Mouse (Mus musculus) hindbrain, embryonic 13.5 days (tissue): ENCODE measurements around the gene Iqgap2. TPM values are rescaled to one million over a fixed set of nuclear protein-coding genes. Genes with fewer than 3 reads are reported as not detected.
A peak's percentile ranks its signal among the peaks of the same experiment; 100 is the strongest.

Source experiments
- ATAC-seq: fragments of 200-750 bp; cut with Nextera tagmentation; 2 replicates; pipeline ENCODE4 v1.8.0; 2017; ENCODE audit warnings: moderate TSS enrichment; ENCODE audit not compliant: low FRiP score
- H3K27ac ChIP-seq: fragments of 300-500 bp; sonication (generic); 2 replicates; pipeline ENCODE4 v1.5.1; 2015; ENCODE audit warnings: inconsistent platforms, mild to moderate bottlenecking, moderate library complexity
- H3K27me3 ChIP-seq: fragments of 300-500 bp; sonication (generic); 2 replicates; pipeline ENCODE4 v1.6.1; 2015; ENCODE audit warnings: mild to moderate bottlenecking, inconsistent platforms
- H3K36me3 ChIP-seq: fragments of 300-500 bp; sonication (generic); 2 replicates; pipeline ENCODE4 v1.6.1; 2015; ENCODE audit warnings: mild to moderate bottlenecking, inconsistent platforms
- H3K4me1 ChIP-seq: fragments of 300-500 bp; sonication (generic); replicated peaks from 2 replicates; pipeline ENCODE4 v1.6.1; 2015; ENCODE audit warnings: inconsistent platforms
- H3K4me2 ChIP-seq: fragments of 300-500 bp; sonication (generic); 2 replicates; pipeline ENCODE4 v1.6.1; 2015; ENCODE audit warnings: inconsistent platforms, mild to moderate bottlenecking, moderate library complexity
- H3K4me3 ChIP-seq: fragments of 300-500 bp; sonication (generic); 2 replicates; pipeline ENCODE4 v1.5.1; 2015; ENCODE audit warnings: mild to moderate bottlenecking, inconsistent platforms
- H3K9ac ChIP-seq: fragments of 300-500 bp; sonication (generic); 2 replicates; pipeline ENCODE4 v1.6.1; 2015; ENCODE audit warnings: mild to moderate bottlenecking, inconsistent platforms
- H3K9me3 ChIP-seq: fragments of 300-500 bp; sonication (generic); 2 replicates; pipeline ENCODE4 v1.6.1; 2016; ENCODE audit warnings: inconsistent platforms
- WGBS: fragments of 180-500 bp; shearing (Covaris S2); methylation state at CpG from one replicate; pipeline ENCODE4 v1.1.7; 2015; 5-methylcytosine and 5-hydroxymethylcytosine counted together
- polyA plus RNA-seq: library from polyadenylated mRNA; unstranded; fragments of >200 nt; fragmentation: Nextera tagmentation; extraction: Ambion mirVana; gene quantifications from 2 replicates; pipeline ENCODE4 v1.2.1, GENCODE M21; 2015

Iqgap2 gene
- polyA plus RNA-seq, 1 experiment from 2014 or later = 5.4 TPM

DNA sequence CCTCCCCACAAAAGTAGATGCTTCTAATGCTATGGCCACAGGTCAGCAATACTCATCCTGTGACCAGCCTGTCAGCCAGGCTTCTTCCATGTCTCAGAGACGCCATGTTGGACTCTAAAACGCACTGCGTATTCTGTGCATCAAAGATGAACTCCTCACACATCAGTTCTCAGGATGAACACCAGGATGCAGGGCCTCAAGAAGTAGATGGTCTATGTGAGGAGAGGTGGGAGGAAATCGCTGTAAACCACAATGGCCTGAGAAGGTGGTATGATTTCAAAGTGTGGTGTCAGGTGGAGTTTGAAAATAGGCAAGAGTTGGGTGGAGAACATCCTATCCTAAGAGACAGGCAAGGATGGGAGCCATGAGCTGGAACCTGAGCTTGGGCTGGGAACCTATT, 1.4 kb upstream of the Iqgap2 start:
- no peak for ATAC-seq

DNA sequence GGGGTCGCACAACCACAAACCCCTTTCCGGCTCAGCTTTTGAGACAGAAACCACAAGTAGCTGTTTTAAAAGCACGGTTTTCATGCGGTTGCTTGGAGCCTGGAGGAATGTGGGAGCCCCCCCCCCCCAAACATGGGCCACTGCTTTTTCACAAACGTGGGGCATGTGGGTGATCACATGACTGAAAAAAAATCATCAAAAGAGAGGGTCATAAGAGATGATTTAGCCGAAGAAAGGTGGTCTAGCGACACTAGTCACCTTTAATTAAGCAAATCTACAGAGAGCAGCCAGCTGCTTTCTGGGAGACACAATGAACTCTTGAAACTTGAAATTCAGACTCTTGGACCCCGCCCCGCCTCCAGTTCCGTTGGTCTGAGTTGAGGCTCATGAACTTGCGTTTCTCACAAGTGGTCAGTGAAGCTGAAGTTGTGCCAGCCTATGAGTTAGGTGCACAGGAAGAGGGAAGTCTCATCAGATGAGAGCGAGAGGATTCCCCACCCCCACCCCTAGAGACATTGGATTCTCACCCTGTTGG, 956 bp upstream of the Iqgap2 start:
- WGBS = 21% methylated on average over 12 of the region's 12 CpGs
- H3K27ac ChIP-seq = no peak overlapping the region; the same call in 1 of the 2 replicates

More for the DNA sequence above, 1.4 kb upstream of the Iqgap2 start:
- Histone ChIP-seq H3K4me1 (peaks cover 31% of the 10 kb centered on the region), H3K27ac (no peak overlapping the region), H3K4me3 (no peak overlapping the region), H3K9ac (no peak overlapping the region), H3K36me3 (no peaks in the 10 kb centered on the region), H3K27me3 (0 out of 2 replicates have a peak, but pooled peaks cover 5% of the 10 kb centered on the region), H3K9me3 (no peaks in the 10 kb centered on the region), H3K4me2 (no peak overlapping the region)
- 91% methylated on average over 4 of the region's 4 CpGs for WGBS

DNA sequence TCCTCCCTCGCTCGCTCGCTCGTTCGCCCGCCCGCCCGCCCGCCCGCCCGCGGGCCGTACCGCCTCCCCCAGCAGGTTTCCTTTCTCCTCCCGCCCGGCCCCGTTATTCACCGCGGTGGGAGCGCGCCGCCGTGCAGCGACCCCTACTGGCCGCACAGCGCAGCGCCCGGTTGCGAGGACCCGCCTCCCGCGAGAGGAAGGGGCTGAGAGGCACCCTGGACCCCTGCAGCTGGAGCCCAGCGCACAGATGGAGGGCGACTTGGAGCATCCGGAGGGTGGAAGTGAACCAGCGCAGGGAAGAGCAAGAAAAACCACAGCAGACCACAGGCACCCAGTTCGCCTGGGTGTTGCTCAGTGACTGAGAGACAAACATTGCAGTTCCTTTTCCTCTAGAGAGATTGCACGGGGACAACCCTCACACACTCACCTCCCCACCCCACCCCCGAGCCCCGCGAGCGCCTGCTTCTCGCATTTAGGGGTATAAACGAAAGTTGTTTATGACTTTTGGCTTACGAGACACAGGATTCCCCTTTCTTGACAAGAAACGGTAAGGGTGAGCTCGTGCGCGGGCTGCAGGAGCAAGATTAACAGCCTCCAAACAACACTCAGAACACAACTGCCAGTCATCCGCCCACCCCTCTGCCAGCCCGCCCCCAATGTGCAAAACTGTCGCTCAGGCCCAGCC, 346 bp upstream of the Iqgap2 start:
- Histone ChIP-seq H3K36me3 (no peaks in the 10 kb centered on the region), H3K27ac (peak overlapping the region; percentile 18; the same call in 1 of the 2 replicates), H3K9ac (peak overlapping the region; percentile 86), H3K4me2 (peak overlapping the region; percentile 96), H3K27me3 (0 out of 2 replicates have a peak, but pooled peaks cover 5% of the 10 kb centered on the region), H3K9me3 (no peaks in the 10 kb centered on the region), H3K4me3 (peak overlapping the region; percentile 79), H3K4me1 (peaks cover 31% of the 10 kb centered on the region)
- under 1% methylated on average over 38 of the region's 52 CpGs for WGBS
- ATAC-seq = peak; percentile 89

More for the DNA sequence above, 956 bp upstream of the Iqgap2 start:
- Histone ChIP-seq H3K27me3 (0 out of 2 replicates have a peak, but pooled peaks cover 5% of the 10 kb centered on the region), H3K4me1 (peaks cover 31% of the 10 kb centered on the region), H3K4me3 (peak overlapping the region; percentile 79), H3K36me3 (no peaks in the 10 kb centered on the region), H3K9ac (peak overlapping the region; percentile 86; the same call in 1 of the 2 replicates), H3K9me3 (no peaks in the 10 kb centered on the region), H3K4me2 (peak overlapping the region; percentile 96)
- no peak for ATAC-seq

DNA sequence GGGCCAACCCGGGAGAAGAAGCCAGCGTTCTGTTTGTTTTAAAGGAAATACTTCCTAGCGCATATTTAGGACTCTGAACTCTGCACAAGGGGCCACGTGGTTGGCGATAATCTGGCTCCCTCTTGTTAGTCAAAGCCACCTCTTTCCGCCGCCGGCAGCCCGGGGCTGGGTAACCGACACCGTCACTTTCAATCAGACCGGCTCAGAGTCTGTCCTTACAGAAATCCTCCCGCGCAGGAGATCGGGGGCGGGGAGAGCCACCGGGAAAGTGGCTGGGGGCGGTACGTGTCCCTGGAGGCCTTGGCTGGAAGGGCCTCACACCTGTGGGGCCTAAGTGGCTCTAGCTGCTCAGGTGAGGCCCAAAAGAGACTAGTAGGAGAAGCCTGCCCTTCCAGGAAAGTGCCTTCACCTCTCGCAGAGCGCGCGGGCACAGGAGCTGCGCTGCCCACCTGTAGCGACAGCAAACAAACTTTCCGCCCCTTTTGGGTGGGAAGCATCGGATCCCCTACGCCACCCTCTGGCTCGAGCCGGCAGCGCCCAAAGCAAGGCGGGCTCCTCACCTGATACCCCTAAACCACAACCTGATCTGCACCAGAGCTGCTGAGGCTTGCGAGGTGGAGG, 761 bp downstream of the Iqgap2 start:
- WGBS = under 1% methylated on average over 33 of the region's 33 CpGs
- ATAC-seq = peak; percentile 62
- Histone ChIP-seq H3K27ac (no peak overlapping the region), H3K4me1 (peaks cover 36% of the 10 kb centered on the region), H3K27me3 (0 out of 2 replicates have a peak, but pooled peaks cover 5% of the 10 kb centered on the region), H3K36me3 (no peaks in the 10 kb centered on the region), H3K9me3 (no peaks in the 10 kb centered on the region), H3K4me2 (peak overlapping the region; percentile 96), H3K4me3 (peak overlapping the region; percentile 79), H3K9ac (peak overlapping the region; percentile 86)

DNA sequence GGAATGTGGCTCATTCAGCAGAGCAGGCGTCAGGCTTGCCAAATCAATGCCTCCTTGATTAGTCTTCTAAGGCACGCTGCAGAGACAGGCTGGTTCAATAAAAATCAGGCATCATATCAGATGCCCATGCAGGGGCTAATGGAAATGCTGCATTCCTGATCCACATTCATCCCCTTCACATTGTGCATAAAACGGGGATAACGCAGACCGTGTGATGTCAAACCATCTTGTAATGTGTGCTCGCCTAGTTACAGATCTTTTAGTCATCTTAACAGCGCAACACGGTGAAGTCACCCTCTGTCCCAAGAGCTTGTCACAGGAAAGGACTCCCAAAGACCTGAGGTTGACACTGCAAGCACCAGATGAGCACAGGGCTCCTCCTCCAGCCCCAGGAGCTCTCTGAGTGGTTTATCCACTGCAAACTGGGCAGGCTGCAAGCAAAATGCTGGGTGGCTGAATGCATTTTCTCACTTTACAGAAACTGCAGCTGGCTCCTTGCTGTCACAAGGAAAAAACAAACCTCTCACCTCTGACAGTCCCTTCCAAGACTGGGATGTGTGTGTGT, 1.7 kb downstream of the Iqgap2 start:
- no peak overlapping the region for H3K27ac ChIP-seq
- 0 out of 2 replicates have a peak, but pooled peaks cover 5% of the 10 kb centered on the region for H3K27me3 ChIP-seq
- no peaks in the 10 kb centered on the region for H3K36me3 ChIP-seq
- peaks cover 36% of the 10 kb centered on the region for H3K4me1 ChIP-seq
- H3K4me2 ChIP-seq = peak overlapping the region; percentile 96
- no peak for ATAC-seq
- no peaks in the 10 kb centered on the region for H3K9me3 ChIP-seq
- 0 out of 2 replicates have a peak overlapping the region, but pooled peaks have one; percentile 35 for H3K9ac ChIP-seq
- 21% methylated on average over 8 of the region's 8 CpGs for WGBS
- H3K4me3 ChIP-seq = peak overlapping the region; percentile 79

DNA sequence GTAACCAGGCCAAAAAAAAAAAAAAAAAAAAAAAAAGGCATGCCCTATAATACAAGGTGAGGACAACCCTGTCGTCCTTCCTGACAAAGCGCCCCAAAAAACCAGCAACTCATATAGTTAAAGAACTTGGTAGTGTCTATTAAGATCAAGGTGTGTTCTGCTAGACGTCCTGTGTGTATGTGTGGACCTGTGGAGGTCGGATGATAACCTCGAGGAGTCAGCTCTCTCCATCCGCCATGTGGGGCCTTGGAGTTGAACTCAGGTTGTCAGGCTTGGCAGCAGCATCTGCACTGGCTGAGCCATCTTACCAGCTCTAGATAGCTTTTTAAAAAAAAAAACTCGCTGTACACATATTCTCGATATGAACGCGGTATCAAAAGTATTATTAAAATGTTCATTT, 2.4 kb downstream of the Iqgap2 start:
- no peaks in the 10 kb centered on the region for H3K9me3 ChIP-seq
- H3K9ac ChIP-seq = no peak overlapping the region
- no peaks in the 10 kb centered on the region for H3K36me3 ChIP-seq
- H3K4me1 ChIP-seq = peaks cover 36% of the 10 kb centered on the region
- H3K27me3 ChIP-seq = 0 out of 2 replicates have a peak, but pooled peaks cover 5% of the 10 kb centered on the region
- no peak for ATAC-seq
- no peak overlapping the region for H3K4me3 ChIP-seq
- H3K27ac ChIP-seq = no peak overlapping the region
- WGBS = 88% methylated on average over 10 of the region's 10 CpGs
- no peak overlapping the region for H3K4me2 ChIP-seq

DNA sequence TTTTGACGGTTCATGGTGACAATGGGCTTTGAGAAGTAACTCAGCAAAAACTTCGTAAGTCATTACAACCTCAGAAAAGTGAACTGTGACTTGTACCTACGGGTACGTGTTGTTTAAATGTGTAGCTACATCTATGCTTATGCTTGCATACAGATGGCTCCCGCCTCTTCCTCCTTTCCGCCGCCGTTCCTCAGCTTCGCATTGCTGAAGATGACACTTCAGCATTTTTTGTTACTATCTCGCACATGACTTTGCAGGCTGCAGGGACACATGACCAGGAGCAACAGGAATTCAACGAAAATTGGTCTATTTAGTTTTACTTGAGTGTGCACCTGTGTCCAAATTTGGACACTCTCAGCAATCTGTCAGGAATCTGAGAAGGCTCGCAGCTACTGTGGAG, 3.1 kb downstream of the Iqgap2 start:
- Histone ChIP-seq H3K27ac (no peak overlapping the region), H3K36me3 (no peaks in the 10 kb centered on the region), H3K9ac (no peak overlapping the region), H3K4me2 (no peak overlapping the region), H3K4me1 (peaks cover 36% of the 10 kb centered on the region), H3K27me3 (0 out of 2 replicates have a peak, but pooled peaks cover 4% of the 10 kb centered on the region), H3K9me3 (no peaks in the 10 kb centered on the region), H3K4me3 (no peak overlapping the region)
- 93% methylated on average over 12 of the region's 12 CpGs for WGBS
- ATAC-seq = no peak

DNA sequence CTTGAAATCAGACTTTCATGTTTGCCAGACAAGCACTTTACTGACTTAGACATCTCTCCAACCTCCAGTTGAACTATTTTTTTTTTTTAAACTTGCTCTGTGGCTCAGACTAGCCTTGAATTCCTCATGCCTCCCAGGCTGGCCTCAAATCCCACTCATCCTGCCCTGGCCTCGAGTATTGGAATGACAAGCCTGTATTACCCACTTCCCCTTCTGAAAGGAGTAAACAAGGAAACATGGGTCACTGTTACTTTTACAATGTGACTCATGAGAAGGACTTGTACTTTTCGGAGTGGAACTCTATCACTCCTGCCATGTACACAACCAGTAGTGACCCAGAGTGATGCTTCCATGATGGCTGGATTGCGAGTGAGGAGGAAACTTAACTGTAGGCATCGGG, 3.6 kb downstream of the Iqgap2 start:
- ATAC-seq = no peak
- H3K4me3 ChIP-seq = no peak overlapping the region
- H3K36me3 ChIP-seq = no peaks in the 10 kb centered on the region
- H3K27ac ChIP-seq = no peak overlapping the region
- no peak overlapping the region for H3K4me2 ChIP-seq
- no peaks in the 10 kb centered on the region for H3K9me3 ChIP-seq
- 85% methylated on average over 4 of the region's 4 CpGs for WGBS
- no peaks in the 10 kb centered on the region for H3K27me3 ChIP-seq
- no peak overlapping the region for H3K9ac ChIP-seq
- peaks cover 36% of the 10 kb centered on the region for H3K4me1 ChIP-seq

DNA sequence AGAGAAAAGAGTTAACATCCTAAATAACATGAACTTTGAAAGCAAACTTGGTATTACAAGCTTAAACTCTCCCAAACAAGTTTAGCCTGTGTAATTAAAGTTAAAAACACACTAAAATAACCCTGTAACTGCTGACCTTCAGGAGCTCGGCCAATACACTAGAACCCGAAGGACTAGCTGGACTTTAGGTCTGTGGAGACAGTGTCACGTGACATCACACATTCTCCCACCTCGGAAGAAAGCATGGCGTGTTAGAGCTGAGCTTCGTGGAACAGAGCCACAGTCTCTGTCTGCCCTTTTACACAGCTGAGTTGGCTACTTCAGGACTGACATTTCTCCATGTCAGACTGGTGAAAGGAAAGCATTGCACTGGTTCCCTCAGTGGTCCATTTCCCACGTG, 4.3 kb downstream of the Iqgap2 start:
- ATAC-seq = no peak
- H3K27me3 ChIP-seq = no peaks in the 10 kb centered on the region
- no peak overlapping the region for H3K4me2 ChIP-seq
- H3K9ac ChIP-seq = no peak overlapping the region
- no peaks in the 10 kb centered on the region for H3K9me3 ChIP-seq
- H3K27ac ChIP-seq = no peak overlapping the region
- no peaks in the 10 kb centered on the region for H3K36me3 ChIP-seq
- no peak overlapping the region for H3K4me3 ChIP-seq
- H3K4me1 ChIP-seq = peaks cover 34% of the 10 kb centered on the region
- WGBS = 82% methylated on average over 7 of the region's 7 CpGs

DNA sequence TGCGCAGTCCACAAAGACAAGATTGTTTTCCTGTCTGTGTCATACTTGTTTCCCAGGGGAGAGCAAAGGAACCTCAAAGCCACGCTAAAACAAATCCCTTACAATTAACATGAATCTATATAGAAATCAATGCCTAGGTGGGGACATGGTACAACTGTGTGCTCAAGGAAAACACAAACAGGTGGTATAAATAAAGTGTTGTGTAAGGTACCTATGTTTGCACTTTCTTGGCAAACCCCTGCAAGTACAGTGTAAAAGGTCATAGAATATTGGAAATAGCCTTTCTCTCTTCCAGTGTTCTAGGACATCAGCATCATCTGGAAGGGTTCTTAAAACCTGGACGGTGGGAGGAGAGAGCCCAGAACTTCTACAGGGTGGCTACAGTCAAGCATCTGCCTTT, 7.3 kb downstream of the Iqgap2 start:
- Histone ChIP-seq H3K9ac (no peak overlapping the region), H3K4me3 (no peak overlapping the region), H3K4me2 (no peak overlapping the region), H3K27ac (no peak overlapping the region), H3K27me3 (no peaks in the 10 kb centered on the region), H3K9me3 (no peaks in the 10 kb centered on the region), H3K36me3 (no peaks in the 10 kb centered on the region), H3K4me1 (peaks cover 14% of the 10 kb centered on the region)
- WGBS = 87% methylated on average over 3 of the region's 3 CpGs
- no peak for ATAC-seq

DNA sequence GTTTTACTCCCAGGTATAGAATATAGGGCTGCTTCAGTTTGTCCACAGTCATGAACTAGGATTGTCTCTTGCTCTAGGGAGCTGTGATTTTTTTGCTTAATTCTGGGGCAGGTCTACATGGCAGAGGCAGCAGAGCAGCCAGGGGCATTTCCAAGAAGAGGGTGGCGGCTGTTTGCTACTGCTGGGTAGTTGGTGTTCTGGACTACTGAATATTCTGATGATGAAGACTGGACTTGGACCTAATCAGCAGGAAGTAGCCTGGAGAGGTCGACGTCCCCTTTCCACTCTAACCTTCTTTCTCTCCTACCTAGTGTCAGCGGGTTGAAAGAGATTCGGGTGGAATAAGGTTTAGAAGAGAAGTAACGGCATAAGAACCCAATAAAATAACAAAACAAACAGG, 9.7 kb downstream of the Iqgap2 start:
- Histone ChIP-seq H3K4me3 (no peak overlapping the region), H3K36me3 (no peaks in the 10 kb centered on the region), H3K9me3 (no peaks in the 10 kb centered on the region), H3K4me1 (peaks cover 10% of the 10 kb centered on the region), H3K9ac (no peak overlapping the region), H3K27me3 (no peaks in the 10 kb centered on the region), H3K27ac (no peak overlapping the region), H3K4me2 (no peak overlapping the region)
- no peak for ATAC-seq
- WGBS = 93% methylated on average over 6 of the region's 6 CpGs

DNA sequence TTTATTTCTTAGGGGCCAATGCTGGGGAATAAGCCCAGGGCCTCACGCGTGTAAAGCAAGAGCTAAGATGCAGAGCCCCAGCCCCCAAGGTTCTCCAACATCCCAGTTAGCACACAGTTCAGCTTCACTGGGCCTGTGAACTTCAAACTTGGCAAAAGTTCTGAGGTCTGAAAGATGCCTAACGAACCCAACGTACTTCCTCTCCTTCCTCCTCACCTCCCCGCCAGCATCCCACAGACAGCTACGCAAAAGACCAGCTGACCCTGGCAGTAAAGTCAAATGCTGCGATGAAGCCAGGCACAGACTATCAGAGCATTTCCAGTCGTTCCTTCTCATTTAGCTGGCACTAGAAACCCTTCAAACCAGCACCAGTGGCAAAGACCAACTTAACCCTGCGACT, 10.3 kb downstream of the Iqgap2 start:
- H3K27ac ChIP-seq = no peak overlapping the region
- no peak overlapping the region for H3K4me2 ChIP-seq
- 89% methylated on average over 9 of the region's 9 CpGs for WGBS
- H3K36me3 ChIP-seq = no peaks in the 10 kb centered on the region
- H3K4me3 ChIP-seq = no peak overlapping the region
- no peak overlapping the region for H3K9ac ChIP-seq
- peaks cover 6% of the 10 kb centered on the region; the same call in 1 of the 2 replicates for H3K4me1 ChIP-seq
- ATAC-seq = no peak
- H3K27me3 ChIP-seq = no peaks in the 10 kb centered on the region
- H3K9me3 ChIP-seq = no peaks in the 10 kb centered on the region
